Mouse (Mus musculus) adrenal gland, postnatal 0 days (tissue): ENCODE results near the gene Hint1. TPM values are rescaled to one million over a fixed set of nuclear protein-coding genes. Genes with fewer than 3 reads are reported as not detected.

Experiments used
- polyA plus RNA-seq: library from polyadenylated mRNA; unstranded; fragments of >200 nt; fragmentation: Nextera tagmentation; extraction: Ambion mirVana; gene quantifications from 2 replicates; pipeline ENCODE4 v1.2.1, GENCODE M21; 2015

Gene Hint1
- 952 and 1,287 TPM in 2 replicates for polyA plus RNA-seq

DNA sequence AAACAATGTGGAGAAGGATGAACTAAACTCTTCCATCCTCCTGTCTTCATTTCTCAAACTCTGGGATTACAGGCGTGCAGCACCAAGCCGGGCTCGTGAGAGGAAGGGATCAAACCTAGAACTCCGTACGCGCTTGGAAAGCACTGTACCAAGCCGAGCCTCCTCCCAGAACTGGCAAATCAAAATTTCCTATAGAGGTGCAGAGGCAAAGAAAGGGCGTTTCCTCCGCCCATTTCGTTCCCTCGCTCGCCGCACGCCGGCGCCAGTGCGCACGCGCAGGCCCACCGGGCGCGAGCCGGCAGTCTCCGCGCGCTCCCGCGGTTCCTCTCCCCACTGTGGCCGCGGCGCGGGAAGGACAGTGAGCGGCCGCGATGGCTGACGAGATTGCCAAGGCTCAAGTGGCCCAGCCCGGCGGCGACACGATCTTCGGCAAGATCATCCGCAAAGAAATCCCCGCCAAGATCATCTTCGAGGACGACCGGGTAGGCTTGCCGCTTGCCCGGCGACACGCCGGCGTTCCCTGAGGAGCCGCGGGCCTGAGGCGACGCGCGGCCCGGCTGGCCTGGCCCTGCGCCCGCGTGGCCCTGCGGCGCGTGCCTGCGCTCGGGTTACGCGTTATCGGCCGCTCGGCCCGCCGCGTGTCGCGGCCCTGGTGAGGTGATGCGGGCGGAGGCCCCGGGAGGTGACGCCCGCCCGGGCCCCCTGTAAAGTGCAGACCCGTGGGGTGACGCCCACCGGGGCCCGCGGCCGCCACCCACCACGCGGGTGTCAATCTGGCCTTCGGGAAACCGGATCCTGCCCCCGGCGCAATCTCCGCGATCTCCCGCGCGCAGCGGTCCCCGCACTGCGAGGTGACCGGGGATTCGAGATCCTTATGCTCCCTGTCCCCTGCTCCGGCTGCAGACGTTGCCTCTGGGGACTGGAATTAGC is at the start of gene Hint1:
TSS of gene Hint1 (plus strand) at position 265 of the 930 bp plus-strand sequence.

DNA sequence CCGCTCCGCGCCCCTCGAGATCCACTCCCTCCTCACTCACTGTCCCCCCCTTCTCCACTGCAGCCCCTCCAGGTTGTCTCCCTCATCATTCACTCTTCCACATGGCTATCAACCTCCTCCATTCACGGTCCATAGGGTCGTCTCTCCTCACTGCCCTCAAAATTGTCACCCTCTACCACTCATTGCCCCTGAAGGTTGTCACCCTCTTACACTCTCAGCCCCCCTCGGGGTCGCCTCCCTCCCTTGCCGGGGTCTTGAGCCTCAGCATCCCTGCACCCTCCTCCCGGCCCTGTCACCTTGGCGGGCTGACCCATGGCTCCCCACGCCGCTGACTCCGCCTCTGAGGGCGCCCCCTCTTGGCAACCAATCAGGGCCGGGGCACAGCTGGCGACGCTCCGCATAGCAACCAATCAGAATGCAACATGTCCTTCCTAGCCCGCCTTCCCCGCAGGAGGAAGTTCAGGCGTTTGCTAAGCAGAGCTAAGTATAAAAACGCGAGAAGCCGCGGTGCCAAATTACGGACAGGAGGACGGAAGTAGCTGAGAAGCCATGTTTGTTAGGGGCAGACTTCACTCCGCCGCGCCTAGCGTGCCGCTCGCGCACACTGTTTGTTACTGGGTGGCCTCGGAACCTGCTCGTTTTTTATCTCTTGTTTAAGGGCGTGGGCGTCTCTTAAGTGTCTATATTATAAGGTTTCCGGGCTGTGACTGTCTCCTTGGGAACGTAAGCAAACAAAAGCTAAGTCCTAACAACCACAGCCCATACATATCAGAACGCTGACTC is 5.7 kb upstream of the Hint1 start, which contains the start of gene Lyrm7:
TSS of gene Lyrm7 (minus strand) at position 661 of the 783 bp plus-strand sequence.

DNA sequence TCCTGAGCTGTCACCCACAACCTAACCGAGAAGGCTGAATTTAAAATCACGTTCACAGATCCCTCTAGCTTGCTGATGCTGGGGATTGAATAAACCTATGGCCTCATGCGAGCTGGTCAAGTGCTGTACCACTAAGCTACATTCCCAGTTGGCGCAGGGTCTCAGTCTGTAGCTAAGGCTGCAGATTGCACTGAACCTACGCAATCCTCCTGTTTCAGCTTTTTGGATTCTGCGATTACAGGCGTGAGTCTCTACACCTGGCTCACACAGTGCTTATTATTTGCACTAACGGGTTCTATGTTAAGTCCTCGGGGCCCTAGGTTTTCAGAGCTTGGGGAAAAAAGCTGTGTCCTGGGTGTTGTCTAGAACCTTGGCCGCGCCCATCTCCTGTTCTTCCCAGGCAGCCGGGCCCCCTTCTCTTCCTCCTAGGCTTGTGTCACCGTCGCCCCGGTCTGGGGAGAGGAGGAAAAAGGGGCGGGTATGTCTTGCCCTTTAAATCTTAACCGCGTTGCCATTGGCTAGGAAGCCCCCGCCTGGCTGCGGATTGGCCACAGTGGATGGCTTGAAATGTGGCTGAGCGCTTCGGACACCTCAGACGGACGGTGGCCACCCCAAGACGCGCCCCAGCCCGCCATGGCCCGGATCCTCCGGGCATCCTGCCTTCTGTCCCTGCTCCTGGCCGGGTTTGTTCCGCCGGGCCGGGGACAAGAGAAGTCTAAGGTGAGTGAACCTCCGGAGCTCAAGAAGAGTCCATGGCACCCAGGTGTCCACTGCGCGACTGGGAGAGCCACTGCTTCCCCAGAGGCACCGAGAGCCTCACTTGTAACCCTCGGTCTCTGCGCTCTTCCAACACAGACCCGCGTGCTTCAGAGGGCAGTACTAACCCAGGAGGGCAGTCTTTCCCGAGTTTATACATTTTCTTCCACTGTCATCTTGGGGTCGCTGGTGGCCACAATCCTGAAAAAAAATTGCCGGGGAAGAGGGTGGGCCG is 36.4 kb downstream of the Hint1 start, which contains the start of gene Gpx3:
TSS of gene Gpx3 (plus strand) at position 121 of the 991 bp plus-strand sequence.

Other genes with a start within 250 kb of the Hint1 start
- gene Cdc42se2, start 78.7 kb upstream of the Hint1 start, polyA plus RNA-seq = 39.3 and 42.7 TPM in 2 replicates
- gene Lyrm7, start 5.5 kb upstream of the Hint1 start, polyA plus RNA-seq = 3.1 and 4.4 TPM in 2 replicates
- gene Gpx3, start 36.1 kb downstream of the Hint1 start, polyA plus RNA-seq = 183 and 329 TPM in 2 replicates
- 21.4 and 41.3 TPM in 2 replicates for gene Tnip1, start 96.5 kb downstream of the Hint1 start, polyA plus RNA-seq
- 96.3 and 99.1 TPM in 2 replicates for gene Anxa6, start 167.1 kb downstream of the Hint1 start, polyA plus RNA-seq
- 2.9 and 4.7 TPM in 2 replicates for gene Ccdc69, start 211.7 kb downstream of the Hint1 start, polyA plus RNA-seq
- gene Gm2a, start 231.7 kb downstream of the Hint1 start, polyA plus RNA-seq = 81.5 and 184 TPM in 2 replicates